Mouse (Mus musculus) midbrain, embryonic 12.5 days (tissue): ENCODE results near the gene Clec2l. TPM values are rescaled to one million over a fixed set of nuclear protein-coding genes. Genes with fewer than 3 reads are reported as not detected.

Source experiments
- ATAC-seq: fragments of 200-750 bp; cut with Nextera tagmentation; 2 replicates; pipeline ENCODE4 v1.8.0; 2017; ENCODE audit warnings: low read depth, moderate TSS enrichment, moderate library complexity; ENCODE audit not compliant: low FRiP score
- H3K27ac ChIP-seq: fragments of 300-500 bp; sonication (generic); replicated peaks from 2 replicates; pipeline ENCODE4 v1.5.1; 2016; ENCODE audit warnings: mild to moderate bottlenecking
- H3K27me3 ChIP-seq: fragments of 300-500 bp; sonication (generic); 2 replicates; pipeline ENCODE4 v1.6.1; 2016; ENCODE audit warnings: mild to moderate bottlenecking
- H3K36me3 ChIP-seq: fragments of 300-500 bp; sonication (generic); 2 replicates; pipeline ENCODE4 v1.6.1; 2016
- H3K4me1 ChIP-seq: fragments of 300-500 bp; sonication (generic); 2 replicates; pipeline ENCODE4 v1.6.1; 2016
- H3K4me2 ChIP-seq: fragments of 300-500 bp; sonication (generic); replicated peaks from 2 replicates; pipeline ENCODE4 v1.6.1; 2016; ENCODE audit warnings: mild to moderate bottlenecking, moderate library complexity
- H3K4me3 ChIP-seq: fragments of 300-500 bp; sonication (generic); 2 replicates; pipeline ENCODE4 v1.5.1; 2016; ENCODE audit warnings: mild to moderate bottlenecking
- H3K9ac ChIP-seq: fragments of 300-500 bp; sonication (generic); replicated peaks from 2 replicates; pipeline ENCODE4 v1.6.1; 2016; ENCODE audit warnings: mild to moderate bottlenecking, moderate library complexity
- H3K9me3 ChIP-seq: fragments of 300-500 bp; sonication (generic); 2 replicates; pipeline ENCODE4 v1.6.1; 2016; ENCODE audit warnings: mild to moderate bottlenecking
- WGBS: fragments of 180-500 bp; shearing (Covaris S2); methylation state at CpG from one replicate; pipeline ENCODE4 v1.1.7; 2016; 5-methylcytosine and 5-hydroxymethylcytosine counted together
- polyA plus RNA-seq: library from polyadenylated mRNA; unstranded; fragments of >200 nt; fragmentation: Nextera tagmentation; extraction: Ambion mirVana; gene quantifications from 2 replicates; pipeline ENCODE4 v1.2.1, GENCODE M21; 2016

Clec2l gene
- polyA plus RNA-seq, 1 experiment from 2014 or later, result 2.0 TPM

- Histone ChIP-seq H3K27me3 (no peaks in the 10 kb centered on the region), H3K4me3 (no peak overlapping the region), H3K27ac (no peak overlapping the region), H3K9ac (no peak overlapping the region), H3K36me3 (no peaks in the 10 kb centered on the region), H3K9me3 (no peaks in the 10 kb centered on the region), H3K4me1 (no peaks in the 10 kb centered on the region), H3K4me2 (no peak overlapping the region)
- WGBS, result 92% methylated on average over 3 of the region's 3 CpGs
- ATAC-seq, result no peak
These were observed 9.1 kb downstream of the Clec2l start for GRCm38 (mm10) chr6:38672011-38672410.

- 89% methylated on average over 6 of the region's 6 CpGs for WGBS
- no peak overlapping the region for H3K27ac ChIP-seq
- H3K36me3 ChIP-seq, result no peaks in the 10 kb centered on the region; the same call in 1 of the 2 replicates
- no peak overlapping the region for H3K9ac ChIP-seq
- H3K4me3 ChIP-seq, result no peak overlapping the region
- no peaks in the 10 kb centered on the region for H3K4me1 ChIP-seq
- no peak overlapping the region for H3K4me2 ChIP-seq
- no peaks in the 10 kb centered on the region for H3K27me3 ChIP-seq
- H3K9me3 ChIP-seq, result no peaks in the 10 kb centered on the region
- ATAC-seq, result no peak
These were observed 13.3 kb downstream of the Clec2l start for GRCm38 (mm10) chr6:38676217-38676616.

- 82% methylated on average over 14 of the region's 14 CpGs for WGBS
- H3K4me3 ChIP-seq, result no peak overlapping the region
- no peaks in the 10 kb centered on the region; the same call in 1 of the 2 replicates for H3K36me3 ChIP-seq
- no peak overlapping the region for H3K27ac ChIP-seq
- no peaks in the 10 kb centered on the region for H3K9me3 ChIP-seq
- ATAC-seq, result no peak
- H3K4me2 ChIP-seq, result no peak overlapping the region
- H3K9ac ChIP-seq, result no peak overlapping the region
- no peaks in the 10 kb centered on the region for H3K4me1 ChIP-seq
- no peaks in the 10 kb centered on the region for H3K27me3 ChIP-seq
These were observed 13.9 kb downstream of the Clec2l start for GRCm38 (mm10) chr6:38676723-38677122.

- no peak overlapping the region for H3K4me2 ChIP-seq
- H3K9me3 ChIP-seq, result no peaks in the 10 kb centered on the region
- 80% methylated on average over 9 of the region's 9 CpGs for WGBS
- no peak overlapping the region for H3K9ac ChIP-seq
- no peak overlapping the region for H3K27ac ChIP-seq
- no peaks in the 10 kb centered on the region; the same call in 1 of the 2 replicates for H3K36me3 ChIP-seq
- no peaks in the 10 kb centered on the region for H3K4me1 ChIP-seq
- no peak overlapping the region for H3K4me3 ChIP-seq
- no peaks in the 10 kb centered on the region for H3K27me3 ChIP-seq
- no peak for ATAC-seq
These were observed 14.8 kb downstream of the Clec2l start for GRCm38 (mm10) chr6:38677629-38678028.

GRCm38 (mm10) chr6:38682532-38682931 is 19.7 kb downstream of the Clec2l start:
- H3K4me1 ChIP-seq, result no peaks in the 10 kb centered on the region
- H3K27ac ChIP-seq, result no peak overlapping the region
- H3K9ac ChIP-seq, result no peak overlapping the region
- ATAC-seq, result no peak
- 63% methylated on average over 2 of the region's 2 CpGs for WGBS
- H3K36me3 ChIP-seq, result no peaks in the 10 kb centered on the region; the same call in 1 of the 2 replicates
- H3K27me3 ChIP-seq, result no peaks in the 10 kb centered on the region
- no peak overlapping the region for H3K4me3 ChIP-seq
- no peaks in the 10 kb centered on the region for H3K9me3 ChIP-seq
- H3K4me2 ChIP-seq, result no peak overlapping the region

- Histone ChIP-seq H3K4me3 (no peak overlapping the region), H3K4me1 (no peaks in the 10 kb centered on the region), H3K4me2 (no peak overlapping the region), H3K27ac (no peak overlapping the region), H3K27me3 (no peaks in the 10 kb centered on the region), H3K9me3 (no peaks in the 10 kb centered on the region), H3K9ac (no peak overlapping the region), H3K36me3 (peaks cover 13% of the 10 kb centered on the region; the same call in 1 of the 2 replicates)
- no peak for ATAC-seq
- WGBS, result 70% methylated on average over 11 of the region's 11 CpGs
These were observed 24.3 kb downstream of the Clec2l start for GRCm38 (mm10) chr6:38687216-38687615.

GRCm38 (mm10) chr6:38688841-38689240 is 26.0 kb downstream of the Clec2l start:
- Histone ChIP-seq H3K4me1 (no peaks in the 10 kb centered on the region), H3K4me3 (no peak overlapping the region), H3K27ac (no peak overlapping the region), H3K9me3 (no peaks in the 10 kb centered on the region), H3K27me3 (no peaks in the 10 kb centered on the region), H3K4me2 (no peak overlapping the region), H3K9ac (no peak overlapping the region), H3K36me3 (peaks cover 24% of the 10 kb centered on the region)
- WGBS, result 93% methylated on average over 10 of the region's 10 CpGs
- ATAC-seq, result no peak

GRCm38 (mm10) chr6:38690615-38691014 is 27.7 kb downstream of the Clec2l start:
- ATAC-seq, result no peak
- H3K36me3 ChIP-seq, result peaks cover 35% of the 10 kb centered on the region

GRCm38 (mm10) chr6:38691052-38691451 is 28.2 kb downstream of the Clec2l start:
- no peak overlapping the region for H3K27ac ChIP-seq
- WGBS, result 73% methylated on average over 5 of the region's 5 CpGs
- H3K4me2 ChIP-seq, result no peak overlapping the region
- H3K36me3 ChIP-seq, result peaks cover 38% of the 10 kb centered on the region
- no peaks in the 10 kb centered on the region for H3K9me3 ChIP-seq
- no peaks in the 10 kb centered on the region for H3K4me1 ChIP-seq
- H3K9ac ChIP-seq, result no peak overlapping the region
- no peak for ATAC-seq
- no peak overlapping the region for H3K4me3 ChIP-seq
- H3K27me3 ChIP-seq, result no peaks in the 10 kb centered on the region

More at GRCm38 (mm10) chr6:38690615-38691014, 27.7 kb downstream of the Clec2l start:
- H3K4me3 ChIP-seq, result no peak overlapping the region
- H3K4me1 ChIP-seq, result no peaks in the 10 kb centered on the region
- 83% methylated on average over 4 of the region's 4 CpGs for WGBS
- H3K9ac ChIP-seq, result no peak overlapping the region
- H3K4me2 ChIP-seq, result no peak overlapping the region
- no peak overlapping the region for H3K27ac ChIP-seq
- no peaks in the 10 kb centered on the region for H3K9me3 ChIP-seq
- no peaks in the 10 kb centered on the region for H3K27me3 ChIP-seq

GRCm38 (mm10) chr6:38692556-38692955 is 29.7 kb downstream of the Clec2l start:
- 97% methylated on average over 6 of the region's 6 CpGs for WGBS

GRCm38 (mm10) chr6:38695380-38696054 is 32.6 kb downstream of the Clec2l start:
- no peak overlapping the region for H3K9ac ChIP-seq
- no peak overlapping the region for H3K27ac ChIP-seq
- no peaks in the 10 kb centered on the region for H3K27me3 ChIP-seq
- 31% methylated on average over 9 of the region's 9 CpGs for WGBS
- no peak overlapping the region for H3K4me2 ChIP-seq
- H3K36me3 ChIP-seq, result peaks cover 62% of the 10 kb centered on the region
- no peaks in the 10 kb centered on the region for H3K4me1 ChIP-seq
- ATAC-seq, result peak; percentile 65
- H3K4me3 ChIP-seq, result no peak overlapping the region
- no peaks in the 10 kb centered on the region for H3K9me3 ChIP-seq

More at GRCm38 (mm10) chr6:38692556-38692955, 29.7 kb downstream of the Clec2l start:
- H3K9me3 ChIP-seq, result no peaks in the 10 kb centered on the region
- no peak overlapping the region for H3K9ac ChIP-seq
- no peak overlapping the region for H3K27ac ChIP-seq
- ATAC-seq, result no peak
- peaks cover 47% of the 10 kb centered on the region for H3K36me3 ChIP-seq
- no peaks in the 10 kb centered on the region for H3K27me3 ChIP-seq
- H3K4me3 ChIP-seq, result no peak overlapping the region
- no peak overlapping the region for H3K4me2 ChIP-seq
- no peaks in the 10 kb centered on the region for H3K4me1 ChIP-seq

GRCm38 (mm10) chr6:38696570-38696969 is 33.7 kb downstream of the Clec2l start:
- no peaks in the 10 kb centered on the region for H3K9me3 ChIP-seq
- no peak for ATAC-seq
- H3K4me3 ChIP-seq, result no peak overlapping the region
- H3K27me3 ChIP-seq, result no peaks in the 10 kb centered on the region
- H3K9ac ChIP-seq, result no peak overlapping the region
- WGBS, result 80% methylated on average over 9 of the region's 9 CpGs
- peak overlapping the region; percentile 4; the same call in 1 of the 2 replicates for H3K27ac ChIP-seq
- peaks cover 71% of the 10 kb centered on the region for H3K36me3 ChIP-seq
- no peak overlapping the region for H3K4me2 ChIP-seq
- H3K4me1 ChIP-seq, result no peaks in the 10 kb centered on the region
